Mouse (Mus musculus) monocyte, adult 2 months (primary cell): Measurements from ENCODE around the gene Pnliprp2.

ENCODE experiments used
- DNase-seq, 2 experiments: peaks; one replicate each; pipeline ENCODE4 v3.0.0; 2022; ENCODE audit warnings: low spot score in 2 of 2, low read depth in 1 of 2

Gene Pnliprp2

GRCm38 (mm10) chr19:58759423-58759822, at the start of gene Pnliprp2:
Gene Pnliprp2 (plus strand): TSS chr19:58759719.
- no peak for DNase-seq

GRCm38 (mm10) chr19:58717925-58718324, 41.6 kb upstream of the Pnliprp2 start:
- DNase-seq = no peak

GRCm38 (mm10) chr19:58720439-58720838, 39.1 kb upstream of the Pnliprp2 start:
- DNase-seq = no peak

- DNase-seq = no peak
These were observed 33.0 kb upstream of the Pnliprp2 start for GRCm38 (mm10) chr19:58726551-58726950.

- no peak for DNase-seq
These were observed 31.8 kb upstream of the Pnliprp2 start for GRCm38 (mm10) chr19:58727756-58728155.

- no peak for DNase-seq
These were observed 31.0 kb upstream of the Pnliprp2 start, which contains the start of gene Pnliprp1 for GRCm38 (mm10) chr19:58728445-58729031. Gene Pnliprp1 (plus strand): TSS chr19:58728887.

GRCm38 (mm10) chr19:58733216-58733615, 26.3 kb upstream of the Pnliprp2 start:
- DNase-seq = no peak

GRCm38 (mm10) chr19:58738111-58738510, 21.4 kb upstream of the Pnliprp2 start:
- DNase-seq = no peak

- no peak for DNase-seq
These were observed 18.5 kb upstream of the Pnliprp2 start for GRCm38 (mm10) chr19:58741036-58741435.

GRCm38 (mm10) chr19:58742711-58743110, 16.8 kb upstream of the Pnliprp2 start:
- DNase-seq = no peak

GRCm38 (mm10) chr19:58743736-58744135, 15.8 kb upstream of the Pnliprp2 start:
- DNase-seq = no peak

GRCm38 (mm10) chr19:58747498-58748000, 12.0 kb upstream of the Pnliprp2 start:
- no peak for DNase-seq

GRCm38 (mm10) chr19:58750822-58751221, 8.7 kb upstream of the Pnliprp2 start:
- no peak for DNase-seq

- no peak for DNase-seq
These were observed 8.0 kb upstream of the Pnliprp2 start for GRCm38 (mm10) chr19:58751504-58751903.

- DNase-seq = no peak
These were observed 648 bp upstream of the Pnliprp2 start for GRCm38 (mm10) chr19:58758871-58759270.

GRCm38 (mm10) chr19:58762316-58762715, 2.8 kb downstream of the Pnliprp2 start:
- DNase-seq = no peak

- no peak for DNase-seq
These were observed 3.5 kb downstream of the Pnliprp2 start for GRCm38 (mm10) chr19:58762848-58763541.

GRCm38 (mm10) chr19:58767329-58767728, 7.8 kb downstream of the Pnliprp2 start:
- DNase-seq = no peak

- DNase-seq = no peak
These were observed 16.9 kb downstream of the Pnliprp2 start for GRCm38 (mm10) chr19:58776461-58776860.

- DNase-seq = no peak
These were observed 22.0 kb downstream of the Pnliprp2 start for GRCm38 (mm10) chr19:58781566-58781965.

GRCm38 (mm10) chr19:58783938-58784337, 24.4 kb downstream of the Pnliprp2 start:
- no peak for DNase-seq

- DNase-seq = no peak
These were observed 29.7 kb downstream of the Pnliprp2 start for GRCm38 (mm10) chr19:58789194-58789593.

- no peak for DNase-seq
These were observed 34.8 kb downstream of the Pnliprp2 start, which contains the start of gene 1700019N19Rik for GRCm38 (mm10) chr19:58794284-58794683. Gene 1700019N19Rik (minus strand): TSS chr19:58794461.
